Mouse (Mus musculus): ENCODE measurements around the gene Igsf6.

- TF ChIP-seq MAFK (IDR thresholded peaks at IDR 0.05; ENCODE audit: insufficient read depth, low read depth, low read length) (no peak), CHD2 (IDR thresholded peaks at IDR 0.05; ENCODE audit: low read depth, low read length) (no peak), ZC3H11A (IDR thresholded peaks at IDR 0.05; ENCODE audit: borderline replicate concordance, low read depth, low read length) (no peak), ZNF384 (IDR thresholded peaks at IDR 0.05; ENCODE audit: low read depth, low read length) (no peak)
Measured at GRCm38 (mm10) chr7:121075416-121075815, 1.0 kb upstream of the Igsf6 start.

All from ES-E14 (cell line).